Mouse (Mus musculus) cerebellum, adult 18-20 months (tissue): ENCODE measurements around the gene Cdk19.

Experiments
- DNase-seq, 2 experiments: peaks; one replicate each; pipeline ENCODE4 v3.0.0; 2021

Cdk19 gene

GRCm38 (mm10) chr10:40349631-40350177, 10.3 kb downstream of the Cdk19 start:
- peak; percentile 57 to 62 for DNase-seq

- DNase-seq = no peak
Observed at GRCm38 (mm10) chr10:40350245-40350932, 11.0 kb downstream of the Cdk19 start.

- no peak for DNase-seq
Observed at GRCm38 (mm10) chr10:40351156-40351555, 11.8 kb downstream of the Cdk19 start.

GRCm38 (mm10) chr10:40354081-40354480, 14.7 kb downstream of the Cdk19 start:
- DNase-seq = no peak

- DNase-seq = no peak
Observed at GRCm38 (mm10) chr10:40354556-40354955, 15.2 kb downstream of the Cdk19 start.

- DNase-seq = no peak
Observed at GRCm38 (mm10) chr10:40358166-40358565, 18.8 kb downstream of the Cdk19 start.

- DNase-seq = no peak
Observed at GRCm38 (mm10) chr10:40359131-40359530, 19.8 kb downstream of the Cdk19 start.

- DNase-seq = no peak
Observed at GRCm38 (mm10) chr10:40363004-40363403, 23.6 kb downstream of the Cdk19 start.

- DNase-seq = no peak
Observed at GRCm38 (mm10) chr10:40364642-40365361, 25.4 kb downstream of the Cdk19 start.

GRCm38 (mm10) chr10:40365991-40366390, 26.6 kb downstream of the Cdk19 start:
- peak; percentile 62 to 75 for DNase-seq

- DNase-seq = no peak
Observed at GRCm38 (mm10) chr10:40368516-40368915, 29.2 kb downstream of the Cdk19 start.

- no peak for DNase-seq
Observed at GRCm38 (mm10) chr10:40370156-40370555, 30.8 kb downstream of the Cdk19 start.

- DNase-seq = no peak
Observed at GRCm38 (mm10) chr10:40371184-40371913, 32.0 kb downstream of the Cdk19 start.

- peak in 1 of 2 experiments; percentile 60 for DNase-seq
Observed at GRCm38 (mm10) chr10:40371914-40372675, 32.7 kb downstream of the Cdk19 start.

- no peak for DNase-seq
Observed at GRCm38 (mm10) chr10:40373749-40374148, 34.4 kb downstream of the Cdk19 start.

GRCm38 (mm10) chr10:40374828-40375227, 35.5 kb downstream of the Cdk19 start:
- peak; percentile 71 to 78 for DNase-seq

- DNase-seq = no peak
Observed at GRCm38 (mm10) chr10:40376286-40376685, 36.9 kb downstream of the Cdk19 start.

- DNase-seq = no peak
Observed at GRCm38 (mm10) chr10:40378284-40378683, 38.9 kb downstream of the Cdk19 start.

- no peak for DNase-seq
Observed at GRCm38 (mm10) chr10:40379682-40380081, 40.3 kb downstream of the Cdk19 start.

GRCm38 (mm10) chr10:40385397-40385796, 46.0 kb downstream of the Cdk19 start:
- DNase-seq = no peak

- no peak for DNase-seq
Observed at GRCm38 (mm10) chr10:40386126-40386525, 46.8 kb downstream of the Cdk19 start.

GRCm38 (mm10) chr10:40393447-40394143, 54.2 kb downstream of the Cdk19 start:
- DNase-seq = peak in 1 of 2 experiments; percentile 36
